Mouse (Mus musculus): ENCODE data around the gene 4932438A13Rik. TPM values are rescaled to one million over a fixed set of nuclear protein-coding genes. Genes with fewer than 3 reads are reported as not detected.

The 4932438A13Rik gene
- polyA plus RNA-seq (2012; rRNA removed): 27.1 and 29.6 TPM in 2 replicates

GRCm38 (mm10) chr3:36862721-36863275 is at the start of gene 4932438A13Rik:
Gene 4932438A13Rik, plus strand, starts transcription at chr3:36863104.
- peak; percentile 99 for DNase-seq (ENCODE audit: low spot score)

GRCm38 (mm10) chr3:36816633-36817032 is 46.3 kb upstream of the 4932438A13Rik start:
- DNase-seq (ENCODE audit: low spot score): no peak

DNA sequence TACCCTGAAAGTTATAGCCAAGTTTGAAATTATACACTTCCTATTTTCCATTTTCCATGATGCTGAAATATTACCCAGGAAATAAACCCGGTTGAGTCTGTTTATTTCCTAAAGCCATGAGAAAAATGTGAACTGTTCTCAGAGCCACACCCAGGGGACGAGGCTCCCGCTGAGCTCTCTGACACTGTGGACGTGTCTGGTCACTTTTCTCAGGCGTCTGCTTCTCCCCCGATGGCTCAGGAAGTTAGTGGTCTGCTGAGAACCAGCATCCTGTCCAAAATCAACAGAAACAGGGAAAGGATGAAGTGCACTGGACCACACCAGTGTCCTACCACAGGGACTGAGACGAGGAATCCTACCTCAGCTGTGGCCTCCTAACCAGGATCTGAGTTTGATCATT is 43.5 kb upstream of the 4932438A13Rik start:
- no peak for DNase-seq (ENCODE audit: low spot score)

DNA sequence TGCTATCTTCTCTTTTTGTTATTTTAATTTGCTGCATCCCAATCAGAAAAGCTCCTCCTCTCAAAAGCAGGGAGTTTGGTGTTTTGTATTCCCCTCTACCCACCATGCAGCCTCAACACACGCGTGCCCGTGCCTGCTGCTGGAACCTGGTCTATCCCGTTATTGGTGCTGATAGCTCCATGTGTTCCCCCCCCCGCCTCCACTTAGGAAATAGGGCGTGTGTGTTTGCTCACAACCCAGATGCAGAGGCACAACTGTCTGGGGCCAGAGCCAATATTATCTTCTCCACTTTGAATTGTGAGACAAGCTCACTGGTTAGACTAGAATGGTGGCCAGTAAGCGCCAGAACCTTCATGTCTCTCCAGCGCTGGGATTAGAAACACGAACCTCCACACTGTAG is 41.9 kb upstream of the 4932438A13Rik start:
- DNase-seq (ENCODE audit: low spot score): no peak

- no peak for DNase-seq (ENCODE audit: low spot score)
Measured at GRCm38 (mm10) chr3:36825098-36825497, 37.8 kb upstream of the 4932438A13Rik start.

DNA sequence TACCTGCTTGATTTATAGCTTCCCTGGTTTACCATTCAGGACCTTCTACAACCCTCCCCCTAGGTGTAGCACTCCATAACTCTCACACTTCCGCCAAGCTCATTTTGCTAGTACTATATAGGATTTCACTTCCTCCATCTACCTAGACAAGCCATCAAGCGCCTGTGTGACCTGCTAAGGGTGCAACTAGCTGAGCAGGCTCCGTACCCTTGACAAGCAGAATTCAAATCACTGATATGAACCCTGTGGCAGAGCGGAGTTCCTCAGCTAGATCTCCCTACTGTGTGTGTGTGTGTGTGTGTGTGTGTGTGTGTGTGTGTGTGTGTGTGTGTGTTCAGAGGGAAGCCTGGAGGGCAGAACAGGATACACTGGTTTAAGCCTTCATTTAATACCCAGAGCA is 37.4 kb upstream of the 4932438A13Rik start:
- no peak for DNase-seq (ENCODE audit: low spot score)

GRCm38 (mm10) chr3:36827274-36828025 is 35.5 kb upstream of the 4932438A13Rik start:
- no peak for DNase-seq (ENCODE audit: low spot score)

- no peak for DNase-seq (ENCODE audit: low spot score)
Measured at GRCm38 (mm10) chr3:36830218-36830617, 32.7 kb upstream of the 4932438A13Rik start.

- DNase-seq (ENCODE audit: low spot score): no peak
Measured at GRCm38 (mm10) chr3:36834426-36834825, 28.5 kb upstream of the 4932438A13Rik start.

DNA sequence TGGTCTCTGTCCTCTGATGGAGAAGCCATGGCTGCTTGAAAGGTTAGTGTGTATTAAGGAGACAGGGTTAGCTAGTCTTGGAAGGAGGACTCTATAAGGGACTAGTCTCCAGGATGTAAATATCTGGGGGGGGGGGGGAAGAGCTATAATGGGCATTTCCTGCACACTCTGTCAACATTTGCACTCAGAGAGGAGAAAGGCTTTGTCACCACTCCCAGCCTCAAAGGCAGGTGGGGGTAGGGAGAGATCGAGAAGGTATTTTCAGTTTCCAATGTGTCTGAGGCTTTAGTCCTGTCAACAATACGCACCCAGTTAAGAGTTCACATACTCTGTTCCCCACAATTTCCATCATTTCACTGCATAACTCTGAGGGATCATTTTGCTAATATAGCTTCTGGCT is 28.1 kb upstream of the 4932438A13Rik start:
- DNase-seq (ENCODE audit: low spot score): no peak

- DNase-seq (ENCODE audit: low spot score): no peak
Measured at GRCm38 (mm10) chr3:36835525-36836203, 27.2 kb upstream of the 4932438A13Rik start.

DNA sequence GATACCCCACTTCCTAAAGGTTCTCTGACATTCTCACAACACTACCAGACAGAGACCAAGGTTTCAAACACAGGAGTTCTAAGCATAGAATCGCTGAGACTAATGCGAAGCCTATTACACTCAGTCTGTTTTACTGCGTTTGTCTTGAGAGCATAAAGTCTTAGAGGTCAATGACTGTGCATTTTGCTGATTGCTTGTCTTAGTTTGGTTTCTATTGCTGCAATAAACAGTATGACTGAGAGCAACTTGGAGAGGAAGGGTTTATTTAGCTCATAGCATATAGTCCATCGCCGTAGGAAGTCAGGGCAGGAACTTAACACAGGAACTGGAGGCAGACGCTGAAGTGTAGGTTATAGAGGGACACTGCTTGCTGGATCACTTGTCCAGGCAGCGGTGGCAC is 26.1 kb upstream of the 4932438A13Rik start:
- DNase-seq (ENCODE audit: low spot score): no peak

- DNase-seq (ENCODE audit: low spot score): no peak
Measured at GRCm38 (mm10) chr3:36840650-36841555, 22.0 kb upstream of the 4932438A13Rik start.

DNA sequence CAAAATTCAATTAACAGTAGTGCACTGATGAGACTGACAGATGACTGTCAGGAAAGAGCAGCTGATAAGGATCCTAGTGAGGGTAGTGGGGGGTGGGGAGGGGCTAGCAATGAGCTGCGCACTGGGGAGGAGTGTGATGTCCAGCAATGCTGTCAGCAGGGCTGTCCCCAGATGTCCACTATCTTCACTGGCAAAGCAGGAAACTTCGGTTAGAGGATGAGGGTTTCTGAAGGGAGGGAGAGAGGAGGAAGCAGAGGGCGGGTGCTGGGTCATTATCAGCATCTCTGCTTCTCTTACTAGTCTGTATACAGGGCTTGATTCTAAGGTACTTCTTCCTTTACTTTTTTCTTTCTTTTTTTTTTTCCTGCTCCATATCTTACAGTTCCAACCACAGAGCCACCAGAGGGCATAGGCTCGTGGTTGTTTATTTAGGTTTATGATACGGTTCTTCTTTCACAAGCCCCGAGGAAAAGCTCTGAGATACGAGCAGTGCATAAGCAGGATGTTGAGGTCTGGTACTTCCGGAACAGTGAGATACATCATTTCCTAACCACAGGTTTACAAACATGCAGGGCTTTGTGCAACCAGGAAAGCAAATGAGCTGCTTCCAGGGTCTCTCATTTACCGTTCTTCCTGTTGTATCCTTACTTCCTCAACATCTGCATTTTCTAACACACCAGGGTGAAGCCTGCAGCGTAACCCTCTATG is 9.0 kb upstream of the 4932438A13Rik start:
- no peak for DNase-seq (ENCODE audit: low spot score)

DNA sequence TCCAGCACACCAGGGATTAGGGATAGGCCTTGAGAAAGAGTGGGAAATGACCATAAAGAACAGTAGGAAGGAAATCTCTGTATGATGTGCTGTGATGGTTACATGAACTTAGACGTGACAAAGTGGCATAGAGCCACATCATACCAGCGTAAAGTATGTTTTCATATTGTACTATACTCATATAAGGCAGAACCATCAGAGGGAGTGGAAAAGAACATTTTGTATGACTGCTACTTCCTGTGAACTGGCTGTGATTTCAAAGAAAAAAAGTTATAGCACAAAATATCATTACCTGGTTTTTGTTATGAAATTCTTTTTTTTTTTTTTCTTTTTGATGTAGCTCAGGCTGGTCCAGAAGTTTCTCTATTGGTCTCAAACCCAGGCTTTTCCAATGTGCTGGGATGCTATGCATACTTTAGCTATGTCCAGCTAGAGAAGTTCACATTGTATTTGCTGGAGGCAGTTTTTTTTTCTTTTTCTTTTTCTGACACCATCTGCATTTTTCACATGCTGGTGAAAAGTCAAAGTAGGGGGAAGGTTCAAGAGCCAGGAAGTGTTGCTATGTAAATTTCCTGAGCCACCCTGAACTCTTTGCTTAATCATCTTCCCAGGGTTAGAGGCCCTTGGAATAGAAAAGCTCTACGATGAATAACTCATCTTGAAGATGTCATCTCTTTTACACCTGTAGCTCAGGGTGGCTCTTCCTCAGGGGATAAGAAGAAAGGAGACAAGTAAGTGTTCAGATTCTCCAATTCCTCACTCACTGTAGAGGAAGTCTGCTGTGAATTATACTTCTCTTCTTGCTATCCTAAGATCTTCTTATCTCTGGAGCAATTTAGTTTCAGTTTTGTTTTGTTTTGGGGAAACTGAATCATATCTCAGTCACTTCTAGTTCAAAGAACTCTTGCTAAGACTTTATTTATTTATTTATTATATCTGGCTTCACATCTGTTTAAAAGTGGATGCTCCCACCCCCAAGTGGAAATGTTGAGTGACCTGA is 1.2 kb upstream of the 4932438A13Rik start:
- no peak for DNase-seq (ENCODE audit: low spot score)

DNA sequence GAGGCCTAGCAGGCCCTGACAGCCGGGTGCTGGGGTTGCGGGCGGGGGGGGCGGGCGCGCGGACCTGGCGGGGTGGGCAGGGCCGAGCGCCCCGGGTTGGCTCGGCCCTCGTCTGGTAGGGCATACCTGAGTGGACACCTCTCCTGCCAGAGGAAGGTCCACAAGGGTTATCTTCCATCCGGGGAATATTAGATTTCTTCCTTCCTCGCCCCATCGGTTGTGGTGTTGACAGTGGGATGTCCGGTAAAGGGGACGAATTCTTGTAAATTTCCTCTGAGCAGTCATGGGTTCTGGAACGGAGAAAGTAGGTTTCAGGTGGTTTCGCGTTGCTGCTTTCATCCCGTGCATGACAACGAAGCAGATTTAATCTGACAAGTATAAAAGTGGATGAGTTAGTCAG is 523 bp downstream of the 4932438A13Rik start:
- DNase-seq (ENCODE audit: low spot score): no peak

GRCm38 (mm10) chr3:36863881-36864280 is 977 bp downstream of the 4932438A13Rik start:
- no peak for DNase-seq (ENCODE audit: low spot score)

DNA sequence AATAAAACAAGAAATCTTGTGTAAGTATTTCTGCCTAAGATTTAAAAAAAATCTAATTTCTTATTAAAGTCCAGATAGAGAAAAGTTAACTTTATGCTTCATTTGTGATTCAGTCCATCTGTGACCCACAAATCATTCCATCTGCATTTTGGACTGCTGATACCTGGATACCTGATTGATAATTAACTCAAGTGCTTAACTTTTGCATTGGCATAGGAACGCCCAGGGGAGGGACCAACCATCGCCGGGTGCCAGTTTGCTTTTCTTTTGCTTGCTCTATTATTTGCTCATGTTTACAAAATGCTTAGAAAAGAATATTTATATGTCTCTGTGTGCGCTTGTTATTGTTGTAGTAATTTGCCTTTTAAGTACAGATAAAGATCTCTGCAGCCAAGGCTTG is 1.6 kb downstream of the 4932438A13Rik start:
- no peak for DNase-seq (ENCODE audit: low spot score)

GRCm38 (mm10) chr3:36905372-36905771 is 42.5 kb downstream of the 4932438A13Rik start:
- DNase-seq (ENCODE audit: low spot score): no peak

GRCm38 (mm10) chr3:36917832-36918231 is 54.9 kb downstream of the 4932438A13Rik start:
- no peak for DNase-seq (ENCODE audit: low spot score)
